Mouse (Mus musculus) intestine, postnatal 0 days (tissue): Measurements from ENCODE around the gene Ano5. TPM values are rescaled to one million over a fixed set of nuclear protein-coding genes. Genes with fewer than 3 reads are reported as not detected.

ENCODE experiments used
- ATAC-seq: fragments of 200-750 bp; cut with Nextera tagmentation; 2 replicates; pipeline ENCODE4 v1.8.0; 2017; ENCODE audit warnings: mild to moderate bottlenecking, moderate TSS enrichment, moderate library complexity
- H3K27ac ChIP-seq: fragments of 300-500 bp; sonication (generic); 2 replicates; pipeline ENCODE4 v1.5.1; 2014; ENCODE audit warnings: mild to moderate bottlenecking, low read depth, low read length, moderate library complexity
- H3K27me3 ChIP-seq: fragments of 300-500 bp; sonication (generic); replicated peaks from 2 replicates; pipeline ENCODE4 v1.6.1; 2014; ENCODE audit warnings: low read length, mixed read lengths; ENCODE audit not compliant: control insufficient read depth, insufficient read depth
- H3K36me3 ChIP-seq: fragments of 300-500 bp; sonication (generic); 2 replicates; pipeline ENCODE4 v1.6.1; 2014; ENCODE audit warnings: mild to moderate bottlenecking, moderate library complexity; ENCODE audit not compliant: control insufficient read depth, insufficient read depth
- H3K4me1 ChIP-seq: fragments of 300-500 bp; sonication (generic); replicated peaks from 2 replicates; pipeline ENCODE4 v1.6.1; 2014; ENCODE audit warnings: antibody characterized with exemption, low read length, mixed read lengths; ENCODE audit not compliant: control insufficient read depth, insufficient read depth
- H3K4me2 ChIP-seq: fragments of 300-500 bp; sonication (generic); replicated peaks from 2 replicates; pipeline ENCODE4 v1.6.1; 2014; ENCODE audit warnings: low read depth, mild to moderate bottlenecking, moderate library complexity
- H3K4me3 ChIP-seq: fragments of 300-500 bp; sonication (generic); 2 replicates; pipeline ENCODE4 v1.5.1; 2014; ENCODE audit warnings: low read depth, low read length
- H3K9ac ChIP-seq: fragments of 300-500 bp; sonication (generic); 2 replicates; pipeline ENCODE4 v1.6.1; 2014; ENCODE audit warnings: mild to moderate bottlenecking, low read depth, low read length
- H3K9me3 ChIP-seq: fragments of 300-500 bp; sonication (generic); 2 replicates; pipeline ENCODE4 v1.6.1; 2016; ENCODE audit warnings: mixed run types; ENCODE audit not compliant: control insufficient read depth
- CTCF ChIP-seq: sonication (generic); IDR thresholded peaks from 2 replicates; pipeline ENCODE4 v1.5.1; 2016; ENCODE audit warnings: low read depth, mild to moderate bottlenecking, control low read depth, antibody characterized with exemption, moderate library complexity
- WGBS: fragments of 180-500 bp; shearing (Covaris S2); extraction: QIAGEN DNeasy Blood & Tissue Kit; methylation state at CpG from one replicate; pipeline ENCODE4 v1.1.7; 2014; 5-methylcytosine and 5-hydroxymethylcytosine counted together
- polyA plus RNA-seq: library from polyadenylated mRNA; unstranded; fragments of >200 nt; fragmentation: Nextera tagmentation; extraction: Ambion mirVana; gene quantifications from 2 replicates; pipeline ENCODE4 v1.2.1, GENCODE M21; 2015

The Ano5 gene
- polyA plus RNA-seq, 1 experiment from 2014 or later, result 0.08 TPM

DNA sequence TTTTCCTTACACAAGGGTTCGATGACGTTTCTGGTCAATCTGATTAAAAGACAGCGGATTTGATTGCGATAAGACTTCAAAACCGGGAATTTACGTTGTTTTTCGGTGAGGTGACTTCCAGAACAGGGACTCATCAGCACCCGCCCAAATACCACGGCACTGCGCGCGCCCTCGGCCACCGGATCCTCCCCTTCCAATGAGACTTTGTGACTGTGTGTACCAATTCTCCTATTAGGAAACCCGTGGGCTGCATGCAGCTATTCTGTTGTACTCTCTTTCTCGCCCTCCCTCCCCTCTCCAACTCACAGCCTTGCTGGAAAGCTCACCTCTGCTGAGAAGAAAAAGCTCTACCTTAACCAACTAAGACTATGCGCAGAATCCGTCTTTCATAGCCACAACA lies 111.4 kb downstream of the Ano5 start:
- Histone ChIP-seq H3K4me3 (no peak overlapping the region), H3K36me3 (no peaks in the 10 kb centered on the region), H3K27me3 (peaks cover 52% of the 10 kb centered on the region), H3K9me3 (no peaks in the 10 kb centered on the region), H3K27ac (no peak overlapping the region), H3K4me1 (no peaks in the 10 kb centered on the region), H3K9ac (no peak overlapping the region), H3K4me2 (no peak overlapping the region)
- 5% methylated on average over 18 of the region's 18 CpGs for WGBS
- no peak for TF ChIP-seq CTCF
- no peak for ATAC-seq

DNA sequence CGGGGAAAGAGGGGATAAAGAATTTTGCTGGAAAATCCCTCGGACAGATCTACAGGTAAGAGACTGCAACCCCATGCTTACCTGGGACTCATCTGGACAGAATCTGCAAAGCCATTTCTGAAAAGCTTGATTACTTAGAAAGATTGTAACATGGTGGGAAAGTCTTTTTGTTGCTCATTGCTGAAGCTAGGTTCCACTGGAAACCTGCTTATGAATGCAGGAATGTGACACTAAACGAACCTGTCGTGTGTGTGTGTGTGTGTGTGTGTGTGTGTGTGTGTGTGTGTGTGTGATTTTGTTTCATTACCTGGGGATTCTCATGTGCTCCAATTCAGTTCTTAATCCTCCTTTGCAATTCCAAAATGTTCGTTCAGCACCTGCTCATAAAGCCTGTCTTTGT lies 111.8 kb downstream of the Ano5 start:
- 11% methylated on average over 5 of the region's 5 CpGs for WGBS
- H3K27ac ChIP-seq, result no peak overlapping the region
- no peak overlapping the region for H3K4me2 ChIP-seq
- H3K27me3 ChIP-seq, result peaks cover 57% of the 10 kb centered on the region
- no peak for ATAC-seq
- H3K36me3 ChIP-seq, result no peaks in the 10 kb centered on the region
- TF ChIP-seq CTCF, result no peak
- no peaks in the 10 kb centered on the region for H3K4me1 ChIP-seq
- no peak overlapping the region for H3K4me3 ChIP-seq
- no peak overlapping the region for H3K9ac ChIP-seq
- no peaks in the 10 kb centered on the region for H3K9me3 ChIP-seq

DNA sequence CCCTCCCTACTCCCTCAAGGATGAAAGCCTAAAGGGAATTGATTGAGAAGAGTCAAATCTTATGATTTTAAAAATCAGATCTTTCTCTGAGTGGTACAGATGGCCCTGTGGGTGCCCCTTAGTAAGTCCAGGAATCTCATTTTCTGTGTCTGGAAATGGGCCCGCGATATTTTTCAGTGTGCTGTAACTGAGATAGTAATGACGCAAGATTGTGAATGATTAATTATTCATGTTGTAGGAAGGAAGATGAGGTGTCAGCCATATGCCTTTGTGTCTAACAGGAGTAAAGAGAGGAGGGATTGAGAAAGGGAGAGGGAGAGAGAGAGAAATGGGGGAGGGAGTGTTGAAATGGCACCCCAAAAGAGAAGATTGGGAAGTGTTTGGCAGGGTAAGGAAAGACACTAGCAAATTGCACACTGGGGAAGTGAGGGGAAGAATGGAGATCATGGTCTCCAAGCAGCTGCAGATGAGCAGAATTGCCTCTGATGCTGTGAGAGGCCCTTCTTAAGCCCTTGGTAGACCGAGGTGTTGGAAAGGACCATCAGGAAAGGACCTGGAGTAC lies 113.6 kb downstream of the Ano5 start:
- Histone ChIP-seq H3K4me1 (no peaks in the 10 kb centered on the region), H3K27ac (no peak overlapping the region), H3K9ac (no peak overlapping the region), H3K36me3 (no peaks in the 10 kb centered on the region), H3K4me2 (no peak overlapping the region), H3K27me3 (peaks cover 64% of the 10 kb centered on the region), H3K9me3 (no peaks in the 10 kb centered on the region), H3K4me3 (no peak overlapping the region)
- TF ChIP-seq CTCF, result no peak
- WGBS, result 6% methylated on average over 4 of the region's 4 CpGs
- ATAC-seq, result no peak

DNA sequence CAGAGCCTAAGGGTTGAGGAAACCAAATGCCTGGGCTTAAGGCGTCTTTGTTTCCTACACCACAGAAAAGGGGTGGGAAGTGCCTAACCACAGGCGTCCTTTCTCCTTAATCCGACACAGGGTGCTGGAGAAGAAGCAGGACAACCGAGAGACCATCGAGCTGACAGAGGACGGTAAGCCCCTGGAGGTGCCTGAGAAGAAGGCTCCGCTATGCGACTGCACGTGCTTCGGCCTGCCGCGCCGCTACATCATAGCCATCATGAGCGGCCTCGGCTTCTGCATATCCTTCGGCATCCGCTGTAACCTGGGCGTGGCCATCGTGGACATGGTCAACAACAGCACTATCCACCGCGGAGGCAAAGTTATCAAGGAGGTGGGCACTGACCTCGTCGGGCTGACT lies 114.3 kb downstream of the Ano5 start:
- H3K9me3 ChIP-seq, result no peaks in the 10 kb centered on the region
- TF ChIP-seq CTCF, result no peak
- no peak overlapping the region for H3K27ac ChIP-seq
- no peak overlapping the region for H3K4me2 ChIP-seq
- no peaks in the 10 kb centered on the region for H3K4me1 ChIP-seq
- peaks cover 64% of the 10 kb centered on the region for H3K27me3 ChIP-seq
- ATAC-seq, result no peak
- no peak overlapping the region for H3K9ac ChIP-seq
- WGBS, result under 1% methylated on average over 23 of the region's 23 CpGs
- no peaks in the 10 kb centered on the region for H3K36me3 ChIP-seq
- no peak overlapping the region for H3K4me3 ChIP-seq

DNA sequence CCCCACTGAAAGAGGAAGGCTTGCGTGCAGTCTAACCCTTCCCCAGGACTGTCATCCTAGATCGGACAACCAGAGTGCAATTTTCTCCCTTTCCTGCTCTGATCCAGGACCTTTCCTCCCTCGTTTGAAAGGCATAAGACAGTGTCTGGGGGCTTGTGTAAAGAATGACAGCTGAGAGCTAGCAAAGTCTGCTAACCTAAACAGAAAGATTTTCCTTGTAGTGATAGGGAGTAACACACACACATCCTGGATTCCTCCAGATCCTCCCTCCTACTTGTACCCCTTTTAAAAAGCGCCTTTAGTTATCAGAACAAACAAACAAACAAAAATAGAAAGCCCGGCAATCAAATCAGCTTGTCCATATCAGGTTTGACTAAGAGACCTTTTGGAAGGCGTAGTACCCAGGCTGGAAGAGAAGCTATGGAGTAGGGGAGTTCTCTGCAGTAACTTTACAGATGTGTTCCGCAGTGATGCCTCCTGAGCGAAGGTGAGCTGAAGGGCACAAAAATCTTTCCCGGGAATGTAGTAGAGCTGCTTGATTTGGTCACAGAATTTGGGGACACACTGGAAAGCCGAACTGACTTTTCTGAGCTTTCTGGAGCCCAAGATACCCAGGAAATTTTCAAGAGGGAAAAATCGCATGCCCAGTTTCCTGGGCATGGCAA lies 114.9 kb downstream of the Ano5 start:
- Histone ChIP-seq H3K4me1 (no peaks in the 10 kb centered on the region), H3K4me3 (no peak overlapping the region), H3K4me2 (no peak overlapping the region), H3K9me3 (no peaks in the 10 kb centered on the region), H3K9ac (no peak overlapping the region), H3K36me3 (no peaks in the 10 kb centered on the region), H3K27me3 (peaks cover 64% of the 10 kb centered on the region), H3K27ac (no peak overlapping the region)
- no peak for ATAC-seq
- 3% methylated on average over 11 of the region's 11 CpGs for WGBS
- TF ChIP-seq CTCF, result no peak

DNA sequence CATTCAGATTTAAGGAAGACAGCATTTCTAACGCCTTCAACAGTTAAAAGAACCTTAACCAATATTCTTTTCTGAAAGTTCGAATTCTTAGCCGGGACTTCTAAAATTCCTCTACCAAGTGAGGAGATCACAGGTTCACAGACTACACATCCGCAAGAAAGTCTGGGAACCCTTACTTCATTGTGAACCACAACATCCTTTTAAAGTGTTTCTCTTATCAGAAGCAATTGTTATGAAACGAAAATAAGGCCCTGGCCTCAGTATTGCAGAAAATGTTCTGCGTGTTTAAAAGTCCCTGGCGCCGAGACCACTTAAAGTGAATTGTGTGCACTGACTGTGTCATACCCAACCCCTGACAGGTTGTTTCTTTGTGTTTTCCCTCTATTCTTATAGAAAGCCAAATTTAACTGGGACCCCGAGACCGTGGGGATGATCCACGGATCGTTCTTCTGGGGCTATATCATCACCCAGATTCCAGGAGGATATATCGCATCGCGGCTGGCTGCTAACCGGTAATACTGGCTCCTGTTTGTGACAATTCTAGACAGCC lies 115.7 kb downstream of the Ano5 start:
- Histone ChIP-seq H3K9me3 (no peaks in the 10 kb centered on the region), H3K36me3 (no peaks in the 10 kb centered on the region), H3K27me3 (peaks cover 60% of the 10 kb centered on the region), H3K4me3 (no peak overlapping the region), H3K9ac (no peak overlapping the region), H3K4me2 (no peak overlapping the region), H3K27ac (no peak overlapping the region), H3K4me1 (no peaks in the 10 kb centered on the region)
- WGBS, result 2% methylated on average over 16 of the region's 16 CpGs
- TF ChIP-seq CTCF, result no peak
- ATAC-seq, result no peak
